Mouse (Mus musculus): ENCODE data around the gene Lag3. TPM values are rescaled to one million over a fixed set of nuclear protein-coding genes. Genes with fewer than 3 reads are reported as not detected.
A peak's percentile ranks its signal among the peaks of the same experiment; 100 is the strongest.

Gene Lag3
- polyA plus RNA-seq, 1 experiment from 2014 or later, result 2.1 TPM

GRCm38 (mm10) chr6:124887986-124888385, 23.5 kb downstream of the Lag3 start, which contains the start of gene Cd4:
Gene Cd4 (minus strand): TSS chr6:124888221.
- no peak for ATAC-seq (ENCODE audit: low FRiP score)
- no peaks in the 10 kb centered on the region for H3K9me3 ChIP-seq (replicated peaks)
- H3K4me2 ChIP-seq (replicated peaks), result no peak within 1 kb of the TSS
- H3K4me1 ChIP-seq, result 0 out of 2 replicates have a peak, but pooled peaks cover 3% of the 10 kb centered on the region
- no peak within 1 kb of the TSS for H3K9ac ChIP-seq
- H3K36me3 ChIP-seq, result no peaks in the 10 kb centered on the region
- H3K27me3 ChIP-seq, result no peaks in the 10 kb centered on the region
- H3K27ac ChIP-seq, result no peak within 1 kb of the TSS
- WGBS, result 89% methylated on average over 9 of the region's 9 CpGs
- H3K4me3 ChIP-seq, result no peak within 1 kb of the TSS; the same call in 1 of the 2 replicates

GRCm38 (mm10) chr6:124885956-124886381, 25.5 kb downstream of the Lag3 start:
- Histone ChIP-seq H3K27me3 (no peaks in the 10 kb centered on the region), H3K36me3 (no peaks in the 10 kb centered on the region), H3K9me3 (replicated peaks) (no peaks in the 10 kb centered on the region), H3K4me2 (replicated peaks) (no peak overlapping the region), H3K4me1 (0 out of 2 replicates have a peak, but pooled peaks cover 3% of the 10 kb centered on the region), H3K27ac (no peak overlapping the region), H3K4me3 (no peak overlapping the region), H3K9ac (no peak overlapping the region)
- ATAC-seq (ENCODE audit: low FRiP score), result no peak
- WGBS, result 90% methylated on average over 8 of the region's 8 CpGs

DNA sequence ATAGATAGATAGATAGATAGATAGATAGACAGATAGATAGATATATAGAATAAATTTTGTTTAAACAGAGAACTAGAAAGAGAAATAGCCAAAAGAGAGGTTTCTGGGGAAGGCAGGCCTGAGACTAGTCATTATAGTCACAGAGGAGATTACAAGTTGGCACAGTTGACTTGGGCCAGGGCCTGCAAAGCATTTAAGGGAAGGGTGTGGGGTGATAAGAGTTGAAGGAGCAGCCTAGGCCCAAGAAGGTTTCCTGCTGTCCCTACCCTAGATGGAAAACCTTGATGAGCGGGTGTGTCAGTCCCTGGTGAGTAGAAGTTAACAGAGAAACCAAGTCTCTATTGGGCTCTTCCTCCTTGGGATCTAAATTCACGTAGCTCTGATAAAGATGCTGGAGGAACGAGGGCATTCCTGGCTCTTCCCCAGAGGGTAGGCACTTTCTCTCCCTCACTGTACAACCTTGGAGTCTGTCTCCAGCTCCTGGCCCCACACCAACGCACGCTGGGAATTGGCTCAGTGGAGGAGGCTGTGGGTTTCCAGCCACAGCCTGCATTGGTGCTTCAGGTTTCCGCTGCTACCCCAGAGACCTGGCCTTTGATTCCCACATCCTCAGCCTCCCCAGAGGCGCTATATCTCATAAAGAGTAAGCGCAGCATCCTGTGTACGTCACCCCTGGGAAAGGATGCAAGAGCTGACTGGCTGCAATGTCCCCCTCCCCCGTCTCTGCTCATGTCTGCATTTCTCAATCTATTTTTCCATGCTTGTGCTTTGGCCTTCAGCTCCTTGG, 26.6 kb downstream of the Lag3 start:
- 77% methylated on average over 10 of the region's 10 CpGs for WGBS
- ATAC-seq (ENCODE audit: low FRiP score), result no peak
- no peak overlapping the region for H3K9ac ChIP-seq
- no peaks in the 10 kb centered on the region for H3K27me3 ChIP-seq
- 0 out of 2 replicates have a peak, but pooled peaks cover 3% of the 10 kb centered on the region for H3K4me1 ChIP-seq
- no peaks in the 10 kb centered on the region for H3K36me3 ChIP-seq
- H3K4me2 ChIP-seq (replicated peaks), result no peak overlapping the region
- H3K9me3 ChIP-seq (replicated peaks), result no peaks in the 10 kb centered on the region
- H3K27ac ChIP-seq, result no peak overlapping the region
- H3K4me3 ChIP-seq, result no peak overlapping the region

DNA sequence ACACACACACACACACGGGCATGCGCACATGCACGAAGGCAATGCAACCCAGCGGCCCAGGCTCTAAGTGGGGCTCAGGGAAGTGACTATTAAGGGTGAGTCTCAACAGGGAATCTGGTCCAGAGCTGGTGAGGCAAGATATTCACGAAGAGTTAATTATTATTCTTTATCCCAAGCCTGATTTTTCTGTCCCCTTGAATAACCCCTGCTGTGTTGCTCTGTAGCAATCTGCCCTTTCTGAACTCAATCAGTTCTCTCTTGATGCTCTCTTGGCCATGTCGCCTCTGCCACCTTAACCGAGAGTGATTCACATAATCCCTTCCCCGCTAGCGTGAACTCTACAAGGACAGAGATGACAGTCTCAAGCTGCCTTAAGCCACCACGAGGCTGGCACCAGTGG, 28.2 kb downstream of the Lag3 start:
- Histone ChIP-seq H3K27ac (no peak overlapping the region), H3K27me3 (no peaks in the 10 kb centered on the region), H3K4me3 (no peak overlapping the region), H3K4me1 (0 out of 2 replicates have a peak, but pooled peaks cover 3% of the 10 kb centered on the region), H3K36me3 (no peaks in the 10 kb centered on the region), H3K9ac (no peak overlapping the region), H3K4me2 (replicated peaks) (no peak overlapping the region), H3K9me3 (replicated peaks) (no peaks in the 10 kb centered on the region)
- 78% methylated on average over 10 of the region's 10 CpGs for WGBS
- no peak for ATAC-seq (ENCODE audit: low FRiP score)

DNA sequence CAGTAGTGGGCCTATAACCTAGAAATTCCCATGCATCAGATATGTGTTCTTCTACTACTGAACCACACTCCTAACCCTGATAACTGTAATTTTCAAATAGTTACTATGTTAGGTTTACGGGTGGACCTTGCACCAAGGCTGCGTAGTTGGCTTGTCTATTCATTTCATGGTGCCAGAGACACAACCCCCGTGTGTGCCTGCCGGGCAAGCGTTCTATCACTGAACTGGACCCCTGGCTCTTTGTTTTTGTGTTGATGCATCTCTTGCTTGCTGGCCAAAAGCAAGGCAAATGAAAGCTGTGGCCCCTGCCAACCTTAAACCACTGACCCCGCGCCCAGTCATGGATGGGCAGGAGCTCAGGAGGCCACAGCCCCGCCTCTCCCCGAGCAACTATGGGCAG, 29.7 kb downstream of the Lag3 start:
- 96% methylated on average over 9 of the region's 9 CpGs for WGBS
- no peaks in the 10 kb centered on the region for H3K9me3 ChIP-seq (replicated peaks)
- H3K4me2 ChIP-seq (replicated peaks), result no peak overlapping the region
- H3K4me3 ChIP-seq, result no peak overlapping the region
- H3K9ac ChIP-seq, result no peak overlapping the region
- no peaks in the 10 kb centered on the region for H3K36me3 ChIP-seq
- ATAC-seq (ENCODE audit: low FRiP score), result no peak
- no peak overlapping the region for H3K27ac ChIP-seq
- no peaks in the 10 kb centered on the region for H3K27me3 ChIP-seq
- 0 out of 2 replicates have a peak, but pooled peaks cover 3% of the 10 kb centered on the region for H3K4me1 ChIP-seq

DNA sequence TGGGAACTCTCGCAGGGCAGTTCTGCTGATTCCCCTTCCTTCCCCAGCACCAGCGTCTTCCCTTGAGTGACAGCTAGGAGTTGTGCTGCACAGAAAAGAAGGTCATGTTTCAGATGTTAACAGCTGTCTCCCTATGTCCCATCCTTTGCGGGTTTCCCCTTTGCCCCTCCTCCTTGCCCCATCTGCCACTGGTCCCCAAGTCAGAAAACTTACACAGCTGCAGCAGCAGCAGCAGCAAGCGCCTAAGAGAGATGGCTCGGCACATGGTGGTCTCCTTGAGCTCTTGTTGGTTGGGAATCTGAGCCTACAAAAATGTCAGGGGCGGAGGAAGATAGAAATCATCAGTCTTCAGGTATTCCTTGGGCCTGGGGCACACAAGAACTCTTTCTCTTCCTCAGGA, 32.1 kb downstream of the Lag3 start:
- WGBS, result 53% methylated on average over 6 of the region's 6 CpGs
- no peak overlapping the region for H3K4me2 ChIP-seq (replicated peaks)
- no peaks in the 10 kb centered on the region for H3K36me3 ChIP-seq
- no peak for ATAC-seq (ENCODE audit: low FRiP score)
- H3K27ac ChIP-seq, result no peak overlapping the region
- H3K4me3 ChIP-seq, result no peak overlapping the region
- no peaks in the 10 kb centered on the region for H3K9me3 ChIP-seq (replicated peaks)
- H3K9ac ChIP-seq, result no peak overlapping the region
- no peaks in the 10 kb centered on the region for H3K27me3 ChIP-seq
- H3K4me1 ChIP-seq, result no peaks in the 10 kb centered on the region

DNA sequence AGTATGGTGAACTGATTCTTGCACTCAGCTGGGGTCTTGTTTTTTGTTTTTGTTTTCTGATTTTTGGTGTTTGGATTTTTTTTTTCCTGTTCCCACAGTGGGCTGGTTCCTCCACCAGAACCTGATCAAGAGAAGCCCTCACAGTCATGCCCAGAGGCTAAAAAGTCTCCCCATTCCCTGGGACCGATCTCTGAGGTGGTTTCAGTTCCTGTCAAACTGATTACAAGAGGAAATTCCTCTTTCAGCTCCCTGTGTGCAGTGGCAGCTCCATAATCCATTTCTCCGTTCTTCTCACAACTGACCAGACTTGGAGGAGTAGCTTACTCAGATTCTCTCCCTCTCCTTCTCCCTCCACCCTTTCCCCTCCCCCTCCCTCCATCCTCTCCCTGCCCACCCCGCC, 37.2 kb downstream of the Lag3 start:
- H3K27me3 ChIP-seq, result no peaks in the 10 kb centered on the region
- ATAC-seq (ENCODE audit: low FRiP score), result no peak
- no peak overlapping the region for H3K9ac ChIP-seq
- no peaks in the 10 kb centered on the region for H3K9me3 ChIP-seq (replicated peaks)
- H3K4me2 ChIP-seq (replicated peaks), result no peak overlapping the region
- H3K36me3 ChIP-seq, result no peaks in the 10 kb centered on the region
- WGBS, result 60% methylated on average over 2 of the region's 3 CpGs
- H3K4me1 ChIP-seq, result no peaks in the 10 kb centered on the region
- no peak overlapping the region for H3K4me3 ChIP-seq
- H3K27ac ChIP-seq, result no peak overlapping the region

DNA sequence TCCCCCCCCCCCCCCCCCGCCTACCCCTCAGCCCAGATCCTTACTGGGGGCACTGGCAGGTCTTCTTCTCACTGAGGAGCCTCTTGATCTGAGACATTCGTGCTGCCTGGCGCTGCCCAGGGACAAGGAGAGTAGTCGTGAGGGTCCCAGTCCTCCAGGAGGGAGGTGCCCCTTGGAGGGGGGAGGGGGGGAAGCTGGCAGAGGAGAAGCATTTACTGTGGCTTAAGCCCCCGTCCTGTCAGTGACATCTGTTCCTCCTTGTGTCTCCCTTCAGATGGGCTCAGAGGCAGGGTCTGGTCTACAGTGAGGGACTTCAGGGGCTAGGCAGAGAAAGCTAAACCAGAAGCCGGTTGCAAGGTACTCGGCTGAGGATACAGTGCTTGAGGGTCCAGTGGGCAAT, 44.9 kb downstream of the Lag3 start:
- no peak for ATAC-seq (ENCODE audit: low FRiP score)
- 47% methylated on average over 6 of the region's 7 CpGs for WGBS
- Histone ChIP-seq H3K9ac (0 out of 2 replicates have a peak overlapping the region, but pooled peaks have one; percentile 11), H3K4me3 (no peak overlapping the region), H3K4me2 (replicated peaks) (no peak overlapping the region), H3K27ac (0 out of 2 replicates have a peak overlapping the region, but pooled peaks have one; percentile 44), H3K36me3 (no peaks in the 10 kb centered on the region), H3K4me1 (peaks cover 47% of the 10 kb centered on the region), H3K9me3 (replicated peaks) (no peaks in the 10 kb centered on the region), H3K27me3 (no peaks in the 10 kb centered on the region)

- no peak overlapping the region for H3K9ac ChIP-seq
- 58% methylated on average over 18 of the region's 18 CpGs for WGBS
- peaks cover 53% of the 10 kb centered on the region for H3K4me1 ChIP-seq
- no peak overlapping the region for H3K4me3 ChIP-seq
- ATAC-seq (ENCODE audit: low FRiP score), result no peak
- H3K9me3 ChIP-seq (replicated peaks), result no peaks in the 10 kb centered on the region
- H3K27ac ChIP-seq, result peak overlapping the region; percentile 44
- no peak overlapping the region for H3K4me2 ChIP-seq (replicated peaks)
- H3K27me3 ChIP-seq, result no peaks in the 10 kb centered on the region
- H3K36me3 ChIP-seq, result no peaks in the 10 kb centered on the region
These were observed 45.6 kb downstream of the Lag3 start for GRCm38 (mm10) chr6:124865766-124866362.

- no peaks in the 10 kb centered on the region for H3K36me3 ChIP-seq
- H3K9ac ChIP-seq, result peak within 1 kb of the TSS; percentile 85
- peak within 1 kb of the TSS; percentile 61 for H3K4me3 ChIP-seq
- H3K9me3 ChIP-seq (replicated peaks), result no peaks in the 10 kb centered on the region
- peaks cover 7% of the 10 kb centered on the region; the same call in 1 of the 2 replicates for H3K27me3 ChIP-seq
- under 1% methylated on average over 25 of the region's 43 CpGs for WGBS
- H3K27ac ChIP-seq, result peak within 1 kb of the TSS; percentile 92
- peak; percentile 63 for ATAC-seq (ENCODE audit: low FRiP score)
- peaks cover 69% of the 10 kb centered on the region for H3K4me1 ChIP-seq
- H3K4me2 ChIP-seq (replicated peaks), result peak within 1 kb of the TSS; percentile 89
These were observed 47.7 kb downstream of the Lag3 start, which contains the start of gene Gpr162 for GRCm38 (mm10) chr6:124863658-124864298. Gene Gpr162 (minus strand): TSS chr6:124863983.

DNA sequence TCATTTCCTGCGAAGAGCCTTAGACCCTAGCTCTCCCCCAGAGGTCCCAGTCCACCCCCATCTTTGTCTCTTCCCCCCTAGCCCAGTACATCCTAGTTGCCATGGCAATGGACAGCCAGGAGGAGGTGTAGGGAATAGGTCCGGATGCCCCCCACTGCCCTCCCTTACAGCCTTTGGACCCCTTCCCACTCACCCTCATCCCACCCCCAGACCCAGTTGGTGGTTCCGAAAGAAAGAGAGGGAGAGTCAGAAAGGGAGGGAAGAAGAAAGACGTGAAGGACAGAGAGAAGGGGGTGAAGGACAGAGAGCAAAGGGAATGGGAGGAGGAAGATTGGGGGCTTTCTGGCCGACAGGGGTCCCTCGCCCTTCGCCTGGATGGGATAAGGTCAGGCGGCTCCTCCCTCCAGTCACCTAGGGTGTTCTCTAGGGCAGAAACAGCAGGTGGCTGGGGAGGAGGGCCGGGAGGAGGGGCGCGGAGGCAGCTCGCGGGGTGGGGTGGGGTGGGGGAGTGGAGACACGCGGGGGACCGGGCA, 48.3 kb downstream of the Lag3 start:
- Histone ChIP-seq H3K9me3 (replicated peaks) (no peaks in the 10 kb centered on the region), H3K4me1 (peaks cover 75% of the 10 kb centered on the region), H3K27me3 (peaks cover 11% of the 10 kb centered on the region; the same call in 1 of the 2 replicates), H3K4me2 (replicated peaks) (peak overlapping the region; percentile 89), H3K9ac (peak overlapping the region; percentile 85), H3K4me3 (peak overlapping the region; percentile 61), H3K36me3 (no peaks in the 10 kb centered on the region), H3K27ac (peak overlapping the region; percentile 92)
- ATAC-seq (ENCODE audit: low FRiP score), result peak; percentile 27
- WGBS, result 0% methylated on average over 8 of the region's 16 CpGs
